Mouse (Mus musculus) A20 (cell line): ENCODE results near the gene Bcl2l10.
A peak's percentile ranks its signal among the peaks of the same experiment; 100 is the strongest.
"Not testable (repeated sequence)": the region's sequence is repeated elsewhere in the genome, so short reads cannot be mapped to it uniquely, and the experiment has no call there.

Source experiments
- DNase-seq: peaks from one replicate; pipeline ENCODE4 v3.0.0-alpha.2; 2011; ENCODE audit warnings: low read depth, low spot score

Bcl2l10 gene

GRCm38 (mm10) chr9:75342433-75342832 lies 5.1 kb upstream of the Bcl2l10 start:
- no peak for DNase-seq

- no peak for DNase-seq
Observed at GRCm38 (mm10) chr9:75348066-75348465, 508 bp downstream of the Bcl2l10 start.

GRCm38 (mm10) chr9:75348641-75349040 lies 1.1 kb downstream of the Bcl2l10 start:
- DNase-seq: no peak

GRCm38 (mm10) chr9:75353094-75353493 lies 5.5 kb downstream of the Bcl2l10 start:
- no peak for DNase-seq

GRCm38 (mm10) chr9:75355783-75356182 lies 8.2 kb downstream of the Bcl2l10 start:
- no peak for DNase-seq

GRCm38 (mm10) chr9:75357087-75357654 lies 9.6 kb downstream of the Bcl2l10 start:
- no peak for DNase-seq

GRCm38 (mm10) chr9:75361699-75362098 lies 14.1 kb downstream of the Bcl2l10 start:
- DNase-seq: peak; percentile 76

GRCm38 (mm10) chr9:75362201-75362600 lies 14.6 kb downstream of the Bcl2l10 start:
- no peak for DNase-seq

GRCm38 (mm10) chr9:75363001-75363400 lies 15.4 kb downstream of the Bcl2l10 start:
- DNase-seq: no peak

- DNase-seq: not testable (repeated sequence)
Observed at GRCm38 (mm10) chr9:75363702-75364101, 16.1 kb downstream of the Bcl2l10 start.

GRCm38 (mm10) chr9:75365195-75365594 lies 17.6 kb downstream of the Bcl2l10 start:
- DNase-seq: no peak

GRCm38 (mm10) chr9:75366191-75366590 lies 18.6 kb downstream of the Bcl2l10 start:
- no peak for DNase-seq

GRCm38 (mm10) chr9:75368779-75369178 lies 21.2 kb downstream of the Bcl2l10 start:
- no peak for DNase-seq

GRCm38 (mm10) chr9:75375606-75376005 lies 28.0 kb downstream of the Bcl2l10 start:
- no peak for DNase-seq

GRCm38 (mm10) chr9:75376428-75376827 lies 28.9 kb downstream of the Bcl2l10 start:
- no peak for DNase-seq

GRCm38 (mm10) chr9:75378774-75379173 lies 31.2 kb downstream of the Bcl2l10 start:
- no peak for DNase-seq

- DNase-seq: no peak
Observed at GRCm38 (mm10) chr9:75382825-75383224, 35.3 kb downstream of the Bcl2l10 start.

- peak; percentile 31 for DNase-seq
Observed at GRCm38 (mm10) chr9:75383785-75384184, 36.2 kb downstream of the Bcl2l10 start.

GRCm38 (mm10) chr9:75384337-75384962 lies 36.9 kb downstream of the Bcl2l10 start:
- DNase-seq: no peak

- no peak for DNase-seq
Observed at GRCm38 (mm10) chr9:75385218-75385974, 37.8 kb downstream of the Bcl2l10 start.

- DNase-seq: no peak
Observed at GRCm38 (mm10) chr9:75393251-75393650, 45.7 kb downstream of the Bcl2l10 start.

GRCm38 (mm10) chr9:75395971-75396370 lies 48.4 kb downstream of the Bcl2l10 start:
- no peak for DNase-seq

- no peak for DNase-seq
Observed at GRCm38 (mm10) chr9:75399069-75399468, 51.5 kb downstream of the Bcl2l10 start.
